Mouse (Mus musculus) midbrain, embryonic 11.5 days (tissue): ENCODE measurements at regions not wholly inside any gene's neighbourhood (a gene's known extent, or its start where the extent isn't known, plus 50 kb on each side); places are given as distances from the start of the nearest gene placed in this dataset.

Source experiments
- ATAC-seq: fragments of 200-750 bp; cut with Nextera tagmentation; 2 replicates; pipeline ENCODE4 v1.8.0; 2017; ENCODE audit warnings: moderate TSS enrichment, moderate library complexity; ENCODE audit not compliant: low FRiP score
- DNase-seq: peaks from one replicate; pipeline ENCODE4 v3.0.0; 2015; ENCODE audit warnings: low spot score; ENCODE audit errors: missing footprints
- H3K27ac ChIP-seq: fragments of 300-500 bp; sonication (generic); 2 replicates; pipeline ENCODE4 v1.5.1; 2014; ENCODE audit warnings: low read depth, low read length
- H3K27me3 ChIP-seq: fragments of 300-500 bp; sonication (generic); 2 replicates; pipeline ENCODE4 v1.6.1; 2014; ENCODE audit warnings: mild to moderate bottlenecking, low read length, moderate library complexity, mixed read lengths; ENCODE audit not compliant: control insufficient read depth, insufficient read depth
- H3K36me3 ChIP-seq: fragments of 300-500 bp; sonication (generic); 2 replicates; pipeline ENCODE4 v1.6.1; 2014; ENCODE audit warnings: mild to moderate bottlenecking, low read length, moderate library complexity, mixed read lengths; ENCODE audit not compliant: control insufficient read depth, insufficient read depth
- H3K4me1 ChIP-seq: fragments of 300-500 bp; sonication (generic); 2 replicates; pipeline ENCODE4 v1.6.1; 2014; ENCODE audit warnings: low read length; ENCODE audit not compliant: control insufficient read depth, insufficient read depth
- H3K4me2 ChIP-seq: fragments of 300-500 bp; sonication (generic); 2 replicates; pipeline ENCODE4 v1.6.1; 2014; ENCODE audit warnings: mild to moderate bottlenecking, moderate library complexity
- H3K4me3 ChIP-seq: fragments of 300-500 bp; sonication (generic); 2 replicates; pipeline ENCODE4 v1.5.1; 2014; ENCODE audit warnings: low read depth, low read length
- H3K9ac ChIP-seq: fragments of 300-500 bp; sonication (generic); 2 replicates; pipeline ENCODE4 v1.6.1; 2014; ENCODE audit warnings: low read length
- H3K9me3 ChIP-seq: fragments of 300-500 bp; sonication (generic); 2 replicates; pipeline ENCODE4 v1.6.1; 2016; ENCODE audit warnings: low read length; ENCODE audit not compliant: control insufficient read depth
- WGBS: fragments of 180-500 bp; shearing (Covaris S2); extraction: QIAGEN DNeasy Blood & Tissue Kit; methylation state at CpG from one replicate; pipeline ENCODE4 v1.1.7; 2014; 5-methylcytosine and 5-hydroxymethylcytosine counted together

DNA sequence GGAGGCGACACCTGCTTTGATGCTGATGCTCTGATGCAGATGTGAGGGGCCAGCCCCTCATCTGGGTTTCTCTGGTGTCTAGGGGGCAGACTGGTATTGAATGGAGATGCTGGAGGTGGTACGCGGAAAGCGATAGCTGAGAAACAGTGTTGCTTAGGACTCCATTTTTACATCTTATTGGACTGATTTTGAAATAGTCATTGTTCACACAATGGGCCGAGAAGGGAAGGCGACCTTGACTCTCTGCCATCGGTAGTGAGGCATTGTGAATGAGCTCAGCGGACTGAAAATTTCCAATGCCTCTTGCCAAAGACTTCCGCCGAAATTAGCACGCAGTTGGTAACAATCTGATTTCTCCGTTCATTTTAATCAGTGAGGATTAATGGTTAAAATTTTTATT lies 177.0 kb downstream of the Mtx2 start:
- Histone ChIP-seq H3K27ac (no peak overlapping the region), H3K4me2 (no peak overlapping the region), H3K9me3 (no peaks in the 10 kb centered on the region), H3K27me3 (no peaks in the 10 kb centered on the region), H3K4me1 (no peaks in the 10 kb centered on the region), H3K4me3 (no peak overlapping the region), H3K36me3 (no peaks in the 10 kb centered on the region), H3K9ac (no peak overlapping the region)
- WGBS = 78% methylated on average over 12 of the region's 12 CpGs
- DNase-seq (no peak), ATAC-seq (no peak)

DNA sequence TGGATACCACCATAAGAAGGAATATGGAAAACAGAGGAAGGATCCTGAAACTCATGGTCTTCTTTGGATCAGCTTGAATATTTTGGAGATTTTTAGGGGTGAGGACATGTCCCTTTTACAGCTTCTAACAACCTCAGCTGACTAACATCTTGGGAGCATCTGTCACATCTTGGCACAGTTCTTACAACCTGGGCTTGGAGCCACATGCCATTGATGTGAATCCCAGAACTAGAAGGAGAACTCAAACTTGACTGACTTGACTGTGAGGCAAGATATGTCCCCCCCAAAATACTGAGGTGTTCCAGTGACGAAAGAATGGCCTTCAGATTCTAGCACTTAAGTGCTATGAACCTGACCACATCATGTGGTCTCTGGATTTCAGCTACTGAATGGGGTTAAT lies 182.5 kb downstream of the Mtx2 start:
- H3K9me3 ChIP-seq = no peaks in the 10 kb centered on the region
- no peak overlapping the region for H3K4me3 ChIP-seq
- H3K9ac ChIP-seq = no peak overlapping the region
- H3K4me2 ChIP-seq = no peak overlapping the region
- no peaks in the 10 kb centered on the region for H3K36me3 ChIP-seq
- no peaks in the 10 kb centered on the region for H3K4me1 ChIP-seq
- no peaks in the 10 kb centered on the region for H3K27me3 ChIP-seq
- ATAC-seq (no peak), DNase-seq (no peak)
- WGBS = 91% methylated on average over 1 of the region's 1 CpGs
- no peak overlapping the region for H3K27ac ChIP-seq

DNA sequence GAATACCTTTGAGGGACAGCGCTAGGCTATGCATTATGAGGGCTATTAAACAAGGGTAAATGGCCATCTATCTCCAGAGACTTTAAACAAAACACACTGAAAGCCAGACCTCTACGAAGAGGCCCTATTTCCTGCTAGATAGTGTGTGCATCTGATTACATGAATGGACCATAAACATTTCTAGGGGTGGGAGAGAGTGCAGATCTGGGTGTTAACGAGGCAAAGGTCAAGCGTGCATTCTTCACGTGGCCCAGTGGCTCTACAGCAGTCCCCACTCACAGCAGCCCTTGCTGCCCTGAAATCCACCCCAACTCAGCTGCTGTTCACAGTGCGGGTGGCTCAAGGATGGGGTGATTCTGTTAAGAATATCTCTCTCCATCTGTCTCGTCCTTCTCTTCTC lies 185.0 kb downstream of the Mtx2 start:
- Histone ChIP-seq H3K9me3 (no peaks in the 10 kb centered on the region), H3K4me3 (no peak overlapping the region), H3K4me1 (no peaks in the 10 kb centered on the region), H3K4me2 (no peak overlapping the region), H3K36me3 (no peaks in the 10 kb centered on the region), H3K9ac (no peak overlapping the region), H3K27me3 (no peaks in the 10 kb centered on the region), H3K27ac (no peak overlapping the region)
- ATAC-seq (no peak), DNase-seq (no peak)
- WGBS = 87% methylated on average over 7 of the region's 7 CpGs

DNA sequence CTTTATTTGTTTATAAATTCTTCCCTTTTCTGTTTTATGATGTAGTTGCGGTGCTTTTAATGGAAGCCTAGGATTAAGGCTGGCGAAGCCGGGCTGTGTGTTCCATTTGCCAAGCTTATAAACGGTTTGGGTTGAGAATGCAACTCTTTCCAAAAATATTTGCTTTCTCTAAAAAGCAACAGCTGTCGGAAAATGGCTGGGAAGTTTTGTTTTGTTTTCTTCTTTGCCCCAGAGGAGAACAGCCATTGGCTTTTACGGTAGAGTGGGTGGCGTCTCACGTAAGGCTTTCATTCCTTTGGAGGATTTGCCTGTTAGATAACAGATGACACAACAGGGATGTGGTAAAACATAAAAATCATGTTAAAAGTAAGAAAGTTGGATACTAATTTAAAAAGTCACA lies 186.4 kb downstream of the Mtx2 start:
- no peak overlapping the region for H3K27ac ChIP-seq
- no peak overlapping the region for H3K4me3 ChIP-seq
- ATAC-seq (no peak), DNase-seq (no peak)
- H3K27me3 ChIP-seq = no peaks in the 10 kb centered on the region
- H3K36me3 ChIP-seq = no peaks in the 10 kb centered on the region
- H3K4me1 ChIP-seq = no peaks in the 10 kb centered on the region
- WGBS = 83% methylated on average over 8 of the region's 8 CpGs
- H3K4me2 ChIP-seq = no peak overlapping the region
- H3K9me3 ChIP-seq = no peaks in the 10 kb centered on the region
- H3K9ac ChIP-seq = no peak overlapping the region

DNA sequence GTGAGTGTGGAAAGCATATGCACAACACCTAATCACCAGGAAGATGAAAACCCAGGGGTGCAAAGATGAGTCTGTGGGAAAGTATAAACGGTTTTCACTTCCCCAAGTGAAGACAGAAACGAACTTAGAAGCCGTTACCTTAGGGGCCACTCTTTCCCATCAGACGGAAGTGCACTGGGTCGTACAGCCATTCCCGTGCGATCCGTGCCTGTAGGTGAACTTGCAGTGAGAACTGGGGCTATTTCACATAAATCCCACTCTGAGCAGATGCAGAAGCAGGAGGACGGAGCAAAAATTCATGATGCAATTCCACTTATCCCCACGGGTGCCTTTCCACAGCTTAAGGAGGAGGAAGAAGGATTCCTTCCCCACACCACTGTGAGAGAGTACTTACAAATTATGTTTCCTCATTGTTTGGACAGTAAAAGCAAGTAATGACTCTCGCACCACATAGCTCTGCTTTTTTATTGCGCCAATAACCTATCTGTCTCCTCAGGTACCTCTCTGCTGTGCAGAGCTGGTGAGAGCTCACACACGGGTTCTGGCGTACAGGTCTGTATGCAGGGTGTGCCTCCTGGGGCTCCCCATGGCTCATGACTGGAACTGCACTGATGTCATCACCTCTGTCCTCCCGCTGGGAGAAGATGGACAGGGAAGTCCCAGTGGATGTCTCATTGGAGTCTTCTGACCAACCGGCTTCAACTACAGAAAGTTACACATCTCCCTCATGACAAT lies 189.6 kb downstream of the Mtx2 start:
- H3K9ac ChIP-seq = no peak overlapping the region
- WGBS = 89% methylated on average over 16 of the region's 16 CpGs

DNA sequence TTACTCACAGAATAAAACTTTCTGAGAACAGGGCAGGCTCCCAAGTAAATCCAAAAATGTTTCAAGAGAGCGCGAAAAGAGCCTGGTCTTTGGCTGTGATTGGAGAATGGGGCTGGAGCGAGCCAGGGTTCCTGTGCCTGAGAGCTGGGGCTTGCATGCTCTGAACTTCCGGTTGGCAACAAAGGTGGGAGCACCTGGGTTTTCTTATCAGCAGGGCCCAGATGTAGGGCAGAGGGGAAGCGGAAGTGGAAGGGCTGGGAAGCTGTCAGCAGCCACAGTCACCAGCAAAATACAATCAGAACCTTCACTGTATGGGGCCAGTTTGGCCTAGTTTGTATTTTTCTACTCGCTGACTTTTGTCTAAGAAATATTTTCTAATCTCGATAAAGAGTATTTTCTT lies 193.9 kb downstream of the Mtx2 start:
- Histone ChIP-seq H3K27me3 (no peaks in the 10 kb centered on the region), H3K9me3 (no peaks in the 10 kb centered on the region), H3K9ac (no peak overlapping the region), H3K4me3 (no peak overlapping the region), H3K4me1 (no peaks in the 10 kb centered on the region), H3K4me2 (no peak overlapping the region), H3K27ac (no peak overlapping the region), H3K36me3 (no peaks in the 10 kb centered on the region)
- ATAC-seq = no peak
- WGBS = 92% methylated on average over 7 of the region's 7 CpGs
- no peak for DNase-seq

More for the DNA sequence above, 189.6 kb downstream of the Mtx2 start:
- ATAC-seq = no peak
- no peaks in the 10 kb centered on the region for H3K27me3 ChIP-seq
- no peak overlapping the region for H3K27ac ChIP-seq
- H3K4me3 ChIP-seq = no peak overlapping the region
- no peaks in the 10 kb centered on the region for H3K36me3 ChIP-seq
- no peaks in the 10 kb centered on the region for H3K4me1 ChIP-seq
- no peak for DNase-seq
- H3K4me2 ChIP-seq = no peak overlapping the region
- no peaks in the 10 kb centered on the region for H3K9me3 ChIP-seq

DNA sequence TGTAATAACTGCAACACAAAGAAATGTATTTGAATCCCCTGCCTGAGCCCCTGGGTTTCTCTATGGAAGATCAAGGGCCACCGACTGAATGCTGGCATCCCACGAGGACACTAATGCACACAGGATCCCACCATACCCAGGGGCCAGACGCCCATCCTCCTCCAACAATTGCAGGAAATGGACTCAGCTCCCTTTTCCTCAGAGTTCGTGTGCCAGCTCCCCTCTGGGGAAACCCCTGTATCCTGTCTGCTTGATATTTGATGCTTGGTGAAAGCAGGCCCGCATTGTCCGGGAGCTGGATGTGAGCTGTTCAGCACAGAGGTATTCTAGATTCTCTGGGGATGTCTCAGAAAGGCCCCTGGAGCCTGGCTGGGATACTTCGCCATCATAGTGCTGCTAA lies 196.0 kb downstream of the Mtx2 start:
- WGBS = 74% methylated on average over 7 of the region's 7 CpGs
- no peak overlapping the region for H3K4me3 ChIP-seq
- H3K27me3 ChIP-seq = no peaks in the 10 kb centered on the region
- H3K4me1 ChIP-seq = no peaks in the 10 kb centered on the region
- H3K36me3 ChIP-seq = no peaks in the 10 kb centered on the region
- H3K4me2 ChIP-seq = no peak overlapping the region
- H3K9ac ChIP-seq = no peak overlapping the region
- H3K27ac ChIP-seq = no peak overlapping the region
- DNase-seq = no peak
- H3K9me3 ChIP-seq = no peaks in the 10 kb centered on the region
- no peak for ATAC-seq

DNA sequence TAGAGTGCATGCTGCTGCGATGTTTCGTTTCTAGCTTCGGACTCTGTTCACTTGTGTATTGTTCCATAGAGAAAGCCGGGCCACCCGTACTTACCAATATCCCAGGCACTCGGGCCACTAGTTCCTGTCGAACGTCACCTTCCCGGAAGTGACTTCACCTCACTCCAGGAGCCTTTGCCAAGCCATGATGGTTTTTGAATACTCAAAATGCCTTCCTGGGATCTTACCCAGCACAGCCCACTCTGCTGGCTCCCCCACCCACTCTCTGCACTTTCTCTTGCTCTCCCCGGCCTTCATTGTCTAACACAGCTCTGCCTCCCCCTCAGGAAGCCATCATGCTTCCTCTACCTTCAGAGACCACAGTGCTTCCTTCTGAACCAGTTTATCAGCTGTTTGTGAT lies 202.5 kb downstream of the Mtx2 start:
- no peak overlapping the region for H3K4me3 ChIP-seq
- no peaks in the 10 kb centered on the region for H3K9me3 ChIP-seq
- no peaks in the 10 kb centered on the region for H3K36me3 ChIP-seq
- no peaks in the 10 kb centered on the region for H3K27me3 ChIP-seq
- ATAC-seq = no peak
- H3K4me1 ChIP-seq = no peaks in the 10 kb centered on the region
- DNase-seq = no peak
- no peak overlapping the region for H3K9ac ChIP-seq
- no peak overlapping the region for H3K27ac ChIP-seq
- WGBS = 82% methylated on average over 10 of the region's 10 CpGs
- H3K4me2 ChIP-seq = no peak overlapping the region

DNA sequence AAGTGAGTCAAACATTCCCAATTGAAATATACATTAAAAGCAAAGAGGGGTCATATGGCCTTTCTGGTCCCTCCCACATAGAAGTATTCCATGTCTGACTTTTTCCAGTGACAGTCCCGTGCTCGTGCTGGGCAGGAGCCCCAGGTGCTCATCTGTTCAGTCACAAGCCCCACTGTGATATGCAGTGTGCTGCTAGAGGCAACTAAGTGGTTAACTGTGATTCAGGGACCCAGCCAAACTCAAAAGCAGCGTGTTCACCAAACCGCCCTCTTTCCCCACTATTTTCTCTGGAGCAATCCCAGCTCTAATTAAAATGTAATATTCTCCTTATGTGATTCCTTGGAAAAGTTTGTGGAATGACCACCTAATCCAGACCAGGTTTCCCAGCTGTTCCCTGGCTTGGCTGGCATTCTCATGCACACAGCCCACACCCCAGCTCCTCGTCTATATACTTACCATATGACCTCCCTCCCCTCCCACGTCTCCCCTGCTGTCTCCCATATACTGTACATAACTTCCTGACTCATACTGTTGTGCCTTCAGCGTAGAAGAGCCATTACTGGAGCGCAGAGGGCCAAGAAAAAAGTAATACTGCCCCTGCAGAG lies 203.6 kb downstream of the Mtx2 start:
- H3K9ac ChIP-seq = no peak overlapping the region
- H3K9me3 ChIP-seq = no peaks in the 10 kb centered on the region
- H3K4me3 ChIP-seq = no peak overlapping the region
- 60% methylated on average over 8 of the region's 8 CpGs for WGBS
- H3K27me3 ChIP-seq = no peaks in the 10 kb centered on the region
- no peak overlapping the region for H3K4me2 ChIP-seq
- H3K27ac ChIP-seq = no peak overlapping the region
- H3K36me3 ChIP-seq = no peaks in the 10 kb centered on the region
- DNase-seq = no peak
- H3K4me1 ChIP-seq = no peaks in the 10 kb centered on the region
- no peak for ATAC-seq
